Mouse (Mus musculus): Measurements from ENCODE around the gene Rtca. TPM values are rescaled to one million over a fixed set of nuclear protein-coding genes. Genes with fewer than 3 reads are reported as not detected.

Gene Rtca
- polyA plus RNA-seq (2012; rRNA removed), result 17.5 and 25.1 TPM in 2 replicates

DNA sequence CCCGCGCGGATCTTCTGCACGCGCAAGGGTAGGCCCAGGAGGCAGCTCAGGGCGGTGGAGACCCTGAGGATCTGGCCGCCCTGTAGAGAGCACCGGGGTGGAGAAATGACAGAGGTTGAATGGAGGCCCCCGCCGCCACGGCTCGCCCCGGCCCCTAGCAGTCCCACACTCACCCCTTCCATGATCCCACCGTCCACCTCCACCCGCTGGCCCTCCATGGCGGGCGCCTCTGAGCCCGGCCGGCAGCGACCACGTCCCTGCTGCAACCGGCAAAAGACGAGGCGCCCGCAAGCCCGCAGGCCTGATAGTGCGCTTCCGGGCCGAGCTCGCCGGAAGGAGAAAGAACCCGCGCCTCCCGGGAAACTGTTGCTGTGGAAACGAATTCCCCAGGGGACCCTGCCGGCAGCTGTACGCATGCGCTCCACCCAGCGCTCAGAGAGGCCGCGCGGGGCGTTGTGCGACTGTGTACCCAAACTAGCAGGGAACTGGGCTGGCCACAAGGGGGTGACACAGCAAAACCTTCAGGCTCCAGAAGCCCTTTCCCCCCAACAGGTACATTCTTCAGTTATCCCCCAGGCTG lies at the start of gene Rtca:
TSS of gene Rtca (minus strand) at position 437 of the 580 bp plus-strand sequence.
- Histone ChIP-seq H3K27me3 (ENCODE audit: control insufficient read depth, insufficient read depth, low read length) (no peaks in the 10 kb centered on the region), H3K36me3 (ENCODE audit: control insufficient read depth, insufficient read depth, low read length) (peaks cover 7% of the 10 kb centered on the region), H3K4me1 (ENCODE audit: control insufficient read depth, insufficient read depth, insufficient read length) (no peaks in the 10 kb centered on the region; the same call in 1 of the 2 replicates), H3K27ac (ENCODE audit: insufficient read depth, low read length) (peak within 1 kb of the TSS; percentile 10; the same call in 1 of the 2 replicates), H3K4me3 (ENCODE audit: extremely low read depth, insufficient read depth, insufficient read length) (peak within 1 kb of the TSS; percentile 83)
- DNase-seq (ENCODE audit: low read depth in 1 of 2, low spot score in 2 of 2), result peak; percentile 91 to 98
- peak; percentile 76; the same call in 1 of the 2 replicates for TF ChIP-seq CTCF (IDR thresholded peaks at IDR 0.05; ENCODE audit: extremely low read depth, insufficient read depth, insufficient read length, insufficient replicate concordance)
- no peak; the same call in 1 of the 2 replicates for TF ChIP-seq POLR2A (IDR thresholded peaks at IDR 0.05; ENCODE audit: low read depth, low read length)
- under 1% methylated on average over 41 of the region's 44 CpGs for WGBS

DNA sequence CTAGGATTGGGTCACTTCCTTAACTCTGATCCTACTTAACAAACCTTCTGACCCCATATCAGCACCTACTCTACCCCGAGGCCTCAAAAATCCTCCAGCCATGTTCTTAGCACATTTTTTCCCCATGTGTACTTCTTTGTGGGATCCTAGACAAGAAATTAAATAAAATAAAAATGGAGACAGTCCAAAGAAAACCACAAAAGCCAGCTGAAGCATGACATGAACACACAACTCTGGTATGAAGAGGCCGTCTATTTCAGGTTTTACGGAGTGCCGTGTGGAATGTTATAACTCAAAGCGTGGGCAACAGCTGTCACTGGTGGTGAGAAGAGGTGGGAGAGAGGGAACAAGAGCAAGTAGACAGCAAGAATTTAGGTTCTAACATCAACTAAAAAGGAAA lies 43.4 kb upstream of the Rtca start:
- no peaks in the 10 kb centered on the region for H3K27me3 ChIP-seq (ENCODE audit: control insufficient read depth, insufficient read depth, low read length)

DNA sequence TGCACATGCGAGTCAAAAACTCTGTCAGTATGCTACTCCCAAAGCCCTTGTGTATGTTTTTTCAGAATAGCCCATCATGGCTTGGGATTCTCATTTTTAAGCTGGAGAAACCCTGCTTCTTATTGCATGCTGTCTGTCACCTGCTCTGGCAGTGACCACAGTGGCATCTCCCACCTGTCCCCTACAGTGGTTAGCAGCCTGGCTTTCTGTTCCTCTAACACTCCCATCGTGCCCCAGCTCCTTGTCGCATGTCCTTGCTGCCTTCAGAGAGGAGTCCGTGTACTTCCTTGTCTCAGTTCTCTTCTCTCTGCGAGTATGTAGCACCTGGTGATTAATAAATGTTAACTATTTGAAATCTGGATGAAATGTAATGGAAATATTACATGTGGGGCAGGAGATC lies 39.4 kb upstream of the Rtca start:
- Histone ChIP-seq H3K27me3 (ENCODE audit: control insufficient read depth, insufficient read depth, low read length) (no peaks in the 10 kb centered on the region), H3K4me3 (ENCODE audit: extremely low read depth, insufficient read depth, insufficient read length) (no peak overlapping the region)
- WGBS, result 62% methylated on average over 5 of the region's 5 CpGs

More for the DNA sequence above, 43.4 kb upstream of the Rtca start:
- no peak overlapping the region for H3K27ac ChIP-seq (ENCODE audit: insufficient read depth, low read length)
- no peak overlapping the region for H3K4me3 ChIP-seq (ENCODE audit: extremely low read depth, insufficient read depth, insufficient read length)
- WGBS, result 91% methylated on average over 5 of the region's 5 CpGs
- DNase-seq (ENCODE audit: low read depth in 1 of 2, low spot score in 2 of 2), result no peak
- no peaks in the 10 kb centered on the region for H3K4me1 ChIP-seq (ENCODE audit: control insufficient read depth, insufficient read depth, insufficient read length)
- peaks cover 12% of the 10 kb centered on the region for H3K36me3 ChIP-seq (ENCODE audit: control insufficient read depth, insufficient read depth, low read length)
- TF ChIP-seq CTCF (IDR thresholded peaks at IDR 0.05; ENCODE audit: extremely low read depth, insufficient read depth, insufficient read length, insufficient replicate concordance), result no peak
- no peak for TF ChIP-seq POLR2A (IDR thresholded peaks at IDR 0.05; ENCODE audit: low read depth, low read length)

DNA sequence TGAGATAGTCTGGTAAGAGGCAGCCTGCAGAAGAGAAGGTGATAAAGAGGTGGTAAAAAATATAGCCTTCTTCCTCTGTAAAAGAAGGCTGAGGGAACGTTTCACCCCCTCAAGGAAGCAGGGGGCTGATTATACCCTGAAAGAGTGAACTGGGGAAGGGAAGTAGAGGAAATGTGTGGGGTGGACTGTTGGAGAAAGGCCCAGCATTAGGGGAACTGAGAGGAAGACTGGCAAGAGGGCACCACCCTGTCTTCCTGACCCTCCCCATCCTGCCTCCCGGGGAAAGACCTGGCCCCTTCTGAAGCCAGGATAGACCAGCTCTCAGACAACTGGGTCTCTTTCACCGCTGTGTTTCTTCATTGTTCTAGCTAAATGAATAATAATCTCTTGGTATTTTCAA lies 34.5 kb upstream of the Rtca start:
- no peak for TF ChIP-seq CTCF (IDR thresholded peaks at IDR 0.05; ENCODE audit: extremely low read depth, insufficient read depth, insufficient read length, insufficient replicate concordance)
- no peak for TF ChIP-seq POLR2A (IDR thresholded peaks at IDR 0.05; ENCODE audit: low read depth, low read length)
- no peak for DNase-seq (ENCODE audit: low read depth in 1 of 2, low spot score in 2 of 2)
- Histone ChIP-seq H3K4me3 (ENCODE audit: extremely low read depth, insufficient read depth, insufficient read length) (no peak overlapping the region), H3K4me1 (ENCODE audit: control insufficient read depth, insufficient read depth, insufficient read length) (no peaks in the 10 kb centered on the region), H3K36me3 (ENCODE audit: control insufficient read depth, insufficient read depth, low read length) (peaks cover 24% of the 10 kb centered on the region), H3K27me3 (ENCODE audit: control insufficient read depth, insufficient read depth, low read length) (no peaks in the 10 kb centered on the region), H3K27ac (ENCODE audit: insufficient read depth, low read length) (no peak overlapping the region)
- 12% methylated on average over 3 of the region's 3 CpGs for WGBS

More for the DNA sequence above, 39.4 kb upstream of the Rtca start:
- no peak for DNase-seq (ENCODE audit: low read depth in 1 of 2, low spot score in 2 of 2)
- H3K27ac ChIP-seq (ENCODE audit: insufficient read depth, low read length), result no peak overlapping the region
- peaks cover 19% of the 10 kb centered on the region for H3K36me3 ChIP-seq (ENCODE audit: control insufficient read depth, insufficient read depth, low read length)
- TF ChIP-seq CTCF (IDR thresholded peaks at IDR 0.05; ENCODE audit: extremely low read depth, insufficient read depth, insufficient read length, insufficient replicate concordance) (no peak), POLR2A (IDR thresholded peaks at IDR 0.05; ENCODE audit: low read depth, low read length) (no peak)
- no peaks in the 10 kb centered on the region for H3K4me1 ChIP-seq (ENCODE audit: control insufficient read depth, insufficient read depth, insufficient read length)

DNA sequence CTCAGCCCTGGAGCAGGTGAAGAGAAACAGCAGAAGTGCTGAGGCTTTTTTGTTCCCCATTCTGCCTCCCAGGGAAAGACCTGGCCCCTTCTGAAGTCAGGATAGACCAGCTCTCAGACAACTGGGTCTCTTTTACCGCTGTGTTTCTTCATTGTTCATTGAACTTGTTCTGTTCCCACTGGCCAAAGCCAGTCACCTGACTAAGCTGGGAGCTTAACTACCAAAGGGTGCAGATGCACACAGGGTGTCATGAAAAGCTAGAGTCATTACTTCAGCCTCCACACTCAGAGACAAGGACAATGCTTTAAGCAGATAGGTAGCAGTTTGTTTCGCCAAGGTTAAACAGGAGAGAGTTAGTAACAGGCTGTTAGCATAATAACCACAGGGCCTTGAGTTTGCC lies 34.1 kb upstream of the Rtca start:
- Histone ChIP-seq H3K36me3 (ENCODE audit: control insufficient read depth, insufficient read depth, low read length) (peaks cover 25% of the 10 kb centered on the region), H3K4me3 (ENCODE audit: extremely low read depth, insufficient read depth, insufficient read length) (no peak overlapping the region), H3K4me1 (ENCODE audit: control insufficient read depth, insufficient read depth, insufficient read length) (no peaks in the 10 kb centered on the region), H3K27me3 (ENCODE audit: control insufficient read depth, insufficient read depth, low read length) (no peaks in the 10 kb centered on the region), H3K27ac (ENCODE audit: insufficient read depth, low read length) (no peak overlapping the region)
- whole genome bisulfite sequencing, result 48% methylated on average over 2 of the region's 2 CpGs
- no peak for TF ChIP-seq CTCF (IDR thresholded peaks at IDR 0.05; ENCODE audit: extremely low read depth, insufficient read depth, insufficient read length, insufficient replicate concordance)
- no peak for TF ChIP-seq POLR2A (IDR thresholded peaks at IDR 0.05; ENCODE audit: low read depth, low read length)
- no peak for DNase-seq (ENCODE audit: low read depth in 1 of 2, low spot score in 2 of 2)

DNA sequence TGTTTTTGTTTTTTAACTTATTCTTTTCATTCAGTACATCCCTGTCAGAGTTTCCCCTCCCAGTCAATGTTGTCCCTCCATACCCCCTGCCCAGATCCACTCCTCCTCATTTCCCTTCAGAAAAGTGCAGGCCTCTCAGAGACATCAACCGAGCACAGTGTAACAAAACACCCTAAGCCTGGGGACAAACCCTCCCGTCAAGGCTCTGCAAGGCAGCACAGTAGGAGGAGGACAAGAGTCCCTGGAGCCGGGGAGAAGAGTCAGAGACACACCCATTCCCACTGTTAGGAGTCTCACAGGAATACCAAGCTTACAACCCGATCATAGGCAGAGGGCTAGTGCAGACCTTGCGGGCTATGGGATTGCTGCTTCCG lies 29.2 kb upstream of the Rtca start:
- TF ChIP-seq POLR2A (IDR thresholded peaks at IDR 0.05; ENCODE audit: low read depth, low read length) (no peak), CTCF (IDR thresholded peaks at IDR 0.05; ENCODE audit: extremely low read depth, insufficient read depth, insufficient read length, insufficient replicate concordance) (no peak)
- Histone ChIP-seq H3K4me1 (ENCODE audit: control insufficient read depth, insufficient read depth, insufficient read length) (no peaks in the 10 kb centered on the region), H3K36me3 (ENCODE audit: control insufficient read depth, insufficient read depth, low read length) (peaks cover 27% of the 10 kb centered on the region), H3K27me3 (ENCODE audit: control insufficient read depth, insufficient read depth, low read length) (no peaks in the 10 kb centered on the region), H3K27ac (ENCODE audit: insufficient read depth, low read length) (no peak overlapping the region), H3K4me3 (ENCODE audit: extremely low read depth, insufficient read depth, insufficient read length) (no peak overlapping the region)
- WGBS, result 90% methylated on average over 6 of the region's 6 CpGs
- no peak for DNase-seq (ENCODE audit: low read depth in 1 of 2, low spot score in 2 of 2)

DNA sequence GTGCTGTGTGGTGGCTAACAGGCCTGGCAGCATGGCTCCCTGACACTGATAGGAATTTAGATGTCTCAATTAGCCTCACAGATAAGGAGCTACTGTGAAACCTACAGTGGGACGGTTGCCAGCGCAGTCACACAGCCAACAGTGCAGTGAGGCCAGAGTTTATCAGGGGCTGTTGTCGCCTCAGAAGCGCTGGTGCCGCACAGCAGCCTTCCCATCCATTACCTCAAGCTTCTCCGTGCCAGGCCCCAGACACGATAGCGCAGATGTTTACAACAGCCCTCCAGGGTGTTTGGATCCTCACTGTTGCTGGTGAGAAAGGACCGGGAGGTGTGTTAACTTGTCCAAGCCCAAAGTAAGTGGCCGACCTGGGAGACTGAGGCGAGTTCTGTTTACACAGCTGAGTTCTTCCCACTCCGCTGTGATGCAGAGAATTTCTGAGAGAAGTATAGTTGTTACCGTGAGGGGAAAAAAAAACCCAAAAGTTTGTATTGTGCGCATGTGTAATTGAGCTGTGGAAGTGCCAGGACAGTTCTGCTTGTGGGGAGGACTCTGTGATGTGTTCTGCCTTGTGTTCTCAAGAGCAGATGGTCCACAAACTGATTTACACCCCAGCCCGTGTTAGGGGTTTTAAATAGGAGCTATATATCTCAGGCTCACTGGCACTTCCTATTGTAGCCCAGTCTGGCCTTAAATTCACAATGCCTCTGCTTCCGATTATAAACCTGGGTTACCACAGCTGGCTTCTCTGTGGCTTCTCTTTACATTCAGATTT lies 28.6 kb upstream of the Rtca start:
- WGBS, result 71% methylated on average over 16 of the region's 16 CpGs
- Histone ChIP-seq H3K4me3 (ENCODE audit: extremely low read depth, insufficient read depth, insufficient read length) (no peak overlapping the region), H3K27me3 (ENCODE audit: control insufficient read depth, insufficient read depth, low read length) (no peaks in the 10 kb centered on the region), H3K36me3 (ENCODE audit: control insufficient read depth, insufficient read depth, low read length) (peaks cover 27% of the 10 kb centered on the region), H3K4me1 (ENCODE audit: control insufficient read depth, insufficient read depth, insufficient read length) (no peaks in the 10 kb centered on the region), H3K27ac (ENCODE audit: insufficient read depth, low read length) (no peak overlapping the region)
- DNase-seq (ENCODE audit: low read depth in 1 of 2, low spot score in 2 of 2), result no peak
- no peak for TF ChIP-seq POLR2A (IDR thresholded peaks at IDR 0.05; ENCODE audit: low read depth, low read length)
- TF ChIP-seq CTCF (IDR thresholded peaks at IDR 0.05; ENCODE audit: extremely low read depth, insufficient read depth, insufficient read length, insufficient replicate concordance), result no peak

Data from spleen, adult 2 months (tissue).